Mouse (Mus musculus) hindbrain, postnatal 0 days (tissue): Measurements from ENCODE around the gene Grk3. TPM values are rescaled to one million over a fixed set of nuclear protein-coding genes. Genes with fewer than 3 reads are reported as not detected.

Experiments
- ATAC-seq: fragments of 200-750 bp; cut with Nextera tagmentation; 2 replicates; pipeline ENCODE4 v1.8.0; 2017; ENCODE audit warnings: mild to moderate bottlenecking, moderate TSS enrichment, moderate library complexity
- DNase-seq: peaks from one replicate; pipeline ENCODE4 v3.0.0-alpha.2; 2015; ENCODE audit warnings: low spot score
- H3K27ac ChIP-seq: fragments of 300-500 bp; sonication (generic); 2 replicates; pipeline ENCODE4 v1.5.1; 2014; ENCODE audit warnings: mild to moderate bottlenecking
- H3K27me3 ChIP-seq: fragments of 300-500 bp; sonication (generic); 2 replicates; pipeline ENCODE4 v1.6.1; 2014; ENCODE audit warnings: low read length, mixed read lengths; ENCODE audit not compliant: insufficient read depth
- H3K36me3 ChIP-seq: fragments of 300-500 bp; sonication (generic); 2 replicates; pipeline ENCODE4 v1.6.1; 2014; ENCODE audit warnings: low read length, mixed read lengths; ENCODE audit not compliant: insufficient read depth
- H3K4me1 ChIP-seq: fragments of 300-500 bp; sonication (generic); 2 replicates; pipeline ENCODE4 v1.6.1; 2014; ENCODE audit warnings: antibody characterized with exemption, low read length, mixed read lengths; ENCODE audit not compliant: insufficient read depth
- H3K4me2 ChIP-seq: fragments of 300-500 bp; sonication (generic); 2 replicates; pipeline ENCODE4 v1.6.1; 2014; ENCODE audit warnings: low read depth, mild to moderate bottlenecking, low read length, moderate library complexity, mixed read lengths
- H3K4me3 ChIP-seq: fragments of 300-500 bp; sonication (generic); 2 replicates; pipeline ENCODE4 v1.5.1; 2014; ENCODE audit warnings: low read length
- H3K9ac ChIP-seq: fragments of 300-500 bp; sonication (generic); replicated peaks from 2 replicates; pipeline ENCODE4 v1.6.1; 2014; ENCODE audit warnings: mild to moderate bottlenecking, low read length, moderate library complexity, mixed read lengths
- H3K9me3 ChIP-seq: fragments of 300-500 bp; sonication (generic); 2 replicates; pipeline ENCODE4 v1.6.1; 2016; ENCODE audit warnings: low read length, mixed read lengths
- CTCF ChIP-seq: IDR thresholded peaks from 2 replicates; pipeline ENCODE4 v1.5.1; 2016; ENCODE audit warnings: antibody characterized with exemption, control low read depth, low read depth
- WGBS: fragments of 180-500 bp; shearing (Covaris S2); extraction: QIAGEN DNeasy Blood & Tissue Kit; methylation state at CpG from one replicate; pipeline ENCODE4 v1.1.7; 2014; 5-methylcytosine and 5-hydroxymethylcytosine counted together
- polyA plus RNA-seq: library from polyadenylated mRNA; unstranded; fragments of >200 nt; fragmentation: Nextera tagmentation; extraction: Ambion mirVana; gene quantifications from 2 replicates; pipeline ENCODE4 v1.2.1, GENCODE M21; 2015
- total RNA-seq: library from RNA; depleted of rRNA; stranded (reverse); fragments of >200 nt; gene quantifications from 2 replicates; pipeline ENCODE4 v1.2.3, GENCODE M21; 2014; rRNA removed

Grk3 gene
- total RNA-seq (59.5 and 67.6 TPM in 2 replicates), polyA plus RNA-seq (22.4 and 23.1 TPM in 2 replicates)

DNA sequence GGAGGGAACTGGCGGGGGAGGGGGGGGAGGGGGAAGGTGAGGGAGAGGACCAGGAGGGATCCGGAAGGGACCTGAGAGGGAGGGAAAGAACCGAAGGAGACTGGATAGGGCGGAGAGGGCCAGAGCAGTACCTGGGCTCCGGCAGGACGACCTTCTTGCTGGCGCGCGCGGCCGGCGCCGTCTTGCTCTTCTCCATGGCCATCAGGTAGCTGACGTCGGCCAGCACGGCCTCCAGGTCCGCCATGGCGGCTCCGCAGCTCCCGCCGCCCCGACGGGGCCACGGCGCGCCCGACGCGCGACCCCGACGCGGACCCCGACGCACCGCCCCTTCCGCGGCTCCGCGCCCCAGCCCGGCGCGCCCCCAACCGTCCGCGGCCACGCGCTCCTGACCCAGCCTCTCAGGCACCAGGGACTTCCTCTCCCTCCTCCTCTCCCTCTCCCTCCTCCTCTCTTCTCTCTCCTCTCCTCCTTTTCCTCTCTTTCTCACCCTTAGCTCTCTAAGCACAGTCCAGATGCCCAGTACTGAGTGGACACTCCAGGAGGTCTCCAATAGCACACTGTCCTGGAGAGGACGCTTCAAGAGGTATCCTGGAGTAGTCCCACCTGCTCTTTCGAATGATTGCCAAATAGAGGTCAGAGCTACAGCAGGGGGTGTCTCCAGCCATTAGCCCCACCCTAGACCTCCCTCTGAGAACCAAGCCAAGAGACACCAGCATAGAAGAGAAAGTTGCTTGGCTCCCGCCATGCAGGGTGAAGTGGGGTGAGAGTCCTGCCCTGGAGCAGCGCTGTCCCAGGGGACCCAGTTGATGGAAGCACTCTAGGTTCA lies at the start of gene Grk3:
TSS of gene Grk3 (minus strand) at position 556 of the 826 bp plus-strand sequence.
- peak within 1 kb of the TSS; percentile 77 for H3K9ac ChIP-seq
- no peak for TF ChIP-seq CTCF
- ATAC-seq (peak; percentile 88), DNase-seq (peak; percentile 85)
- H3K4me1 ChIP-seq: peaks cover 30% of the 10 kb centered on the region
- H3K27me3 ChIP-seq: no peaks in the 10 kb centered on the region
- peak within 1 kb of the TSS; percentile 58 for H3K4me3 ChIP-seq
- peak within 1 kb of the TSS; percentile 87 for H3K27ac ChIP-seq
- H3K36me3 ChIP-seq: no peaks in the 10 kb centered on the region
- H3K4me2 ChIP-seq: peak within 1 kb of the TSS; percentile 81
- WGBS: 9% methylated on average over 27 of the region's 52 CpGs
- no peaks in the 10 kb centered on the region for H3K9me3 ChIP-seq

DNA sequence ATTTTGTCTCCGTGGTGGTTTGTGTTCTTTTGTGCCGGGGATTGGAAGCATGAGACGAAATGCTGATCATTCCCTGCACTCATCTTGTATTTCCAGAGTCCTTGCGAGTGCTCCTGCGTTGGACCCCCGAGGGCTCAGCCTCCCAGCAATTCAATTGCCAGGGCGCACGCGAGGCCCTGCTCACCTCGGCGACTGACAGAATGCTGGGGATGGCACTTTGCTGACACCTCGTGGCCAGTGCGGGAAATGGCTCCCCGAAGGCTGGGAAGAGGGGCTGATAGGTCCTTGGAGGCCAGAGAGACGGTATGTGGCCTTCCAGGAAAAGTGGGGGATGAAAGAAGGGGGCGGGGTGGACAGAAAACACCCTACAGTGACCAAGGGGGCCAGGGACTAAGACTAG lies 38.7 kb upstream of the Grk3 start:
- peak; percentile 100 for TF ChIP-seq CTCF

DNA sequence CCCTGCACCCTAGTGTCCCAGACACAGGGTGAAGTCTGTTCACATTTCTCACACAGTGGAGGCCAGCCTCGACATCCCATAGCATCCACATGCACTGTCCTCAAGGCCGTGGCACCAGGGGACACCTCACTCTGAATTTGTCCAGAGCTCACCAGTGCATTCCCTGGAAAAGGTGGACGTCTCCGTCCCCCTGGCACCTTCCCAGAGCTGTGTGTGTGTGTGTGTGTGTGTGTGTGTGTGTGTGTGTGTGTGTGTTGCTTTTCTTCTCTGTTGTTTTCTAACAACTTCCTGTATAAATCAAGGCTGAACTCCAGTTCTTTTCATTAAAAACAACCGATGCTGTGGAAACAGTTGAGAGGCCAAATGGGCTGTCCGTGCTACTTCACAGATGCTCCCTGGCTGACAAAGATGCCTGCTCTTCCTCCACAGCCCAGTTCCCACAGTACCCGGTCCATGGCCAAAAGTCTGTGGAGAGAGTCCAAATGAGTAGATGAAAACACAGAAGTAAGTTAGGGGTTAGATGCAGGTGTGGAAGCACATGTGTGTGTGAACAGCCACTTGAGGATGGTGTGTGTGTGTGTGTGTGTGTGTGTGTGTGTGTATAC lies 35.1 kb upstream of the Grk3 start:
- 42% methylated on average over 7 of the region's 7 CpGs for WGBS
- Histone ChIP-seq H3K27me3 (no peaks in the 10 kb centered on the region), H3K27ac (peak overlapping the region; percentile 42; the same call in 1 of the 2 replicates), H3K4me1 (peaks cover 11% of the 10 kb centered on the region; the same call in 1 of the 2 replicates), H3K9me3 (no peaks in the 10 kb centered on the region), H3K4me2 (no peak overlapping the region), H3K36me3 (no peaks in the 10 kb centered on the region), H3K4me3 (no peak overlapping the region), H3K9ac (no peak overlapping the region)
- peak; percentile 49 for DNase-seq
- TF ChIP-seq CTCF: no peak
- no peak for ATAC-seq

More for the DNA sequence above, 38.7 kb upstream of the Grk3 start:
- no peak overlapping the region for H3K9ac ChIP-seq
- peak; percentile 87 for DNase-seq
- WGBS: 4% methylated on average over 16 of the region's 16 CpGs
- no peaks in the 10 kb centered on the region for H3K27me3 ChIP-seq
- no peak overlapping the region for H3K27ac ChIP-seq
- peaks cover 11% of the 10 kb centered on the region; the same call in 1 of the 2 replicates for H3K4me1 ChIP-seq
- H3K4me3 ChIP-seq: no peak overlapping the region
- H3K9me3 ChIP-seq: no peaks in the 10 kb centered on the region
- no peaks in the 10 kb centered on the region for H3K36me3 ChIP-seq
- no peak overlapping the region for H3K4me2 ChIP-seq
- ATAC-seq: peak; percentile 60

DNA sequence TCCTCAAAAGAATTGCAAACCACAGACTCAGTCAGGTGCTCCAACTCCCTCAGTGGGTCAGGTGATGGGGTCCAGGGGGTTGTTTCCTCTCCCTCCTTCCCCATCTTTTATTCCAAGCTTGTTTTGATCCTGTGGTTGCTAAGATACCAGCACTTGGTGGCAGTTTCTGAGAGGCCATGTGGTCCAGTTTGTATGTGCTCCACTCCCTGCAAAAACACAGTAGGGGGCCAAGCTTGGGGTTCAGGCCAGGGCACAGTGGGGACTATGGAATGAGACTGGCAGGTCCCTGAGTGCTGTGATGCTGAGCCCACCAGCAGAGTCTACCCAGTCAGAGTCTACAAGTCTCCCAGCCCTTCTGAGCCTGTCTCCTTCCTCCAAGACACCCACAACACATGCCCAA lies 34.3 kb upstream of the Grk3 start:
- Histone ChIP-seq H3K4me2 (no peak overlapping the region), H3K4me1 (peaks cover 11% of the 10 kb centered on the region; the same call in 1 of the 2 replicates), H3K36me3 (no peaks in the 10 kb centered on the region), H3K27ac (peak overlapping the region; percentile 42; the same call in 1 of the 2 replicates), H3K9ac (no peak overlapping the region), H3K27me3 (no peaks in the 10 kb centered on the region), H3K9me3 (no peaks in the 10 kb centered on the region), H3K4me3 (no peak overlapping the region)
- no peak for TF ChIP-seq CTCF
- DNase-seq (peak; percentile 51), ATAC-seq (peak; percentile 59; the same call in 1 of the 2 replicates)

GRCm38 (mm10) chr5:113045511-113046273 lies 30.1 kb upstream of the Grk3 start:
- Histone ChIP-seq H3K9me3 (no peaks in the 10 kb centered on the region), H3K4me2 (no peak overlapping the region), H3K27ac (peak overlapping the region; percentile 37), H3K27me3 (no peaks in the 10 kb centered on the region), H3K4me1 (peaks cover 19% of the 10 kb centered on the region), H3K4me3 (no peak overlapping the region), H3K9ac (no peak overlapping the region), H3K36me3 (no peaks in the 10 kb centered on the region)
- DNase-seq (peak; percentile 71), ATAC-seq (peak; percentile 56)
- no peak for TF ChIP-seq CTCF
- WGBS: 49% methylated on average over 10 of the region's 10 CpGs

DNA sequence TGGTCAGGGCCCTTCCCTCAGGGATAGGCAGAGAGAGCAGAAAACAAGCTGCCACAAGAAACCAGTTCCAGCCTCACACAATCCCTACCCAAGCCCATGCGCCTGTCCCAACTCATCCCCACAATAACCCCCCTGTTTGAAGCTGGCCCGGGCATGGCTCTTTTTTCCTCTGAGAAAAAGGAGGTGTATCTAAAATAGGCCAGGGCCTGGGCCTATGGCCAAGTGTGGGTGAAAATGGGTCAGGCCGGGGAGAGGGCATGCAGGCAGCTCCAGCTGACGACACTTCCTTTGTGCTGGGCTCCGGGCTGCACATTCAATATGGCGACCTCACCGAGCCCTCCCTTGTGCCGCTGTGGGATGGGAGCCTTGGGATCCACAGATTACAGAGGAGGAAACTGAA lies 27.9 kb upstream of the Grk3 start:
- ATAC-seq: peak; percentile 16; the same call in 1 of the 2 replicates
- WGBS: 56% methylated on average over 8 of the region's 8 CpGs
- Histone ChIP-seq H3K4me3 (no peak overlapping the region), H3K4me2 (no peak overlapping the region), H3K27me3 (no peaks in the 10 kb centered on the region), H3K9me3 (no peaks in the 10 kb centered on the region), H3K36me3 (no peaks in the 10 kb centered on the region), H3K4me1 (peaks cover 8% of the 10 kb centered on the region), H3K27ac (peak overlapping the region; percentile 56), H3K9ac (no peak overlapping the region)
- DNase-seq: peak; percentile 59
- TF ChIP-seq CTCF: no peak
